Mouse (Mus musculus) liver, adult 2 months (tissue): ENCODE results near the gene Atp6v1g2.

ENCODE experiments used
- CTCF ChIP-seq: fragments of 200-500 bp; IDR thresholded peaks from 2 replicates; pipeline ENCODE4 v1.5.1; 2011; ENCODE audit warnings: low read depth, low read length, control low read depth
- POLR2A ChIP-seq: fragments of 200-500 bp; IDR thresholded peaks from 2 replicates; pipeline ENCODE4 v1.6.1; 2011; ENCODE audit warnings: low read length, control low read depth; ENCODE audit not compliant: insufficient read depth; ENCODE audit errors: extremely low read depth

DNA sequence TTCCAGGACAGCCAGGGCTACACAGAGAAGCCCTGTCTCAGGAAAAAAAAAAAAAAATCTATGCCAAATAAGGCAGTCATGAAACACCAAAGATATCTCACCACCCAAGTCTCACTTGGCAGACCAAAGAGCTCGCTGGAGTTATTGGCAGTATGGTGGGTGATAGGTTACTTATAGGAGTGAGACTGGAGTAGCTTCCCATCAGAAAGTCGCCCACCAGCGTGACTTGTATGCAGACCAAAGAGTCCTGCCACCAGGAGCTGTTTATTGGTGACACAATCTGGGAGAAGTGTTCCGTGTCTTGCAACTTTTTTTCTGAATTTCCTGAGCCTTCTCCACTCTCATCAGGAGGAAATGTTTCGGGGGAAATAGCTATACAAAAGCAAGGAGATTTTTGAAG, 6.2 kb downstream of the Atp6v1g2 start:
- TF ChIP-seq CTCF (no peak), POLR2A (no peak)
